ENCODE assay signal across 9 mouse cellular contexts in genomic region chr17:8580360-8580759, GRCm38 (mm10). TPM values are rescaled to one million over a fixed set of nuclear protein-coding genes. Genes with fewer than 3 reads are reported as not detected.
A peak's percentile ranks its signal among the peaks of the same experiment; 100 is the strongest.
DNase-seq lines count a peak whose midpoint lies in the region; ATAC-seq and TF ChIP-seq lines count a peak whose summit lies in the region.
"Had no signal": no experiment of that assay in that cellular context is flagged by ENCODE, and none has a peak within 500 bp of the region (broad histone marks: within the 10 kb centered on the region; RNA-seq: fewer than 3 reads in every experiment).

No protein-coding gene starts in this region.

- no peaks in the 10 kb centered on the region for H3K27me3 ChIP-seq in hindbrain, postnatal 0 days (ENCODE audit: insufficient read depth, low read length)
- H3K27me3 ChIP-seq: embryonic facial prominence, embryonic 15.5 days had no signal

- H3K27ac ChIP-seq in hindbrain, postnatal 0 days = no peak overlapping the region
- H3K27ac ChIP-seq: embryonic facial prominence, embryonic 15.5 days had no signal

- H3K4me1 ChIP-seq in hindbrain, postnatal 0 days (ENCODE audit: insufficient read depth, low read length) = no peaks in the 10 kb centered on the region
- H3K4me1 ChIP-seq: embryonic facial prominence, embryonic 15.5 days had no signal

- 66% methylated on average over 3 of the region's 3 CpGs for WGBS in hindbrain, postnatal 0 days

- no peak for ATAC-seq in hindbrain, postnatal 0 days

- no peak overlapping the region for H3K4me2 ChIP-seq in hindbrain, postnatal 0 days (ENCODE audit: low read depth, low read length)
- H3K4me2 ChIP-seq: embryonic facial prominence, embryonic 15.5 days had no signal

- DNase-seq in cerebellum, adult 18-20 months = peak; percentile 49 to 60
- no peak for DNase-seq in cerebellum, adult 11-12 months
- peak; percentile 40 for DNase-seq in layer of hippocampus, adult 9-10 months (ENCODE audit: low spot score)
- DNase-seq in layer of hippocampus, adult 9-11 months = no peak
- DNase-seq in B cell, adult 2 months = peak; percentile 5 to 7
- peak; percentile 45 for DNase-seq in hindbrain, postnatal 0 days (ENCODE audit: low spot score)
- no peak for DNase-seq in frontal cortex, postnatal 25 days (ENCODE audit: low spot score in 2 of 2)
- DNase-seq in adrenal gland, adult 8-10 months = no peak

- H3K36me3 ChIP-seq in hindbrain, postnatal 0 days (ENCODE audit: insufficient read depth, low read length) = no peaks in the 10 kb centered on the region
- H3K36me3 ChIP-seq: embryonic facial prominence, embryonic 15.5 days had no signal

- no peak overlapping the region for H3K9ac ChIP-seq in hindbrain, postnatal 0 days (replicated peaks; ENCODE audit: low read length)
- H3K9ac ChIP-seq: embryonic facial prominence, embryonic 15.5 days had no signal

- TF ChIP-seq CTCF in hindbrain, postnatal 0 days (IDR thresholded peaks at IDR 0.05; ENCODE audit: low read depth) = peak; percentile 65

- H3K4me3 ChIP-seq in hindbrain, postnatal 0 days (ENCODE audit: low read length) = no peak overlapping the region
- H3K4me3 ChIP-seq: embryonic facial prominence, embryonic 15.5 days had no signal

- H3K9me3 ChIP-seq in hindbrain, postnatal 0 days (ENCODE audit: low read length) = no peaks in the 10 kb centered on the region
- H3K9me3 ChIP-seq: embryonic facial prominence, embryonic 15.5 days had no signal

RNA-seq across cellular contexts. Expression of gene Gm17087, which starts 13.6 kb away (rescaled TPM):
- not detected in 2 replicates for total RNA-seq in hindbrain, postnatal 0 days (2014; rRNA removed)
- not detected in 2 replicates for polyA plus RNA-seq in hindbrain, postnatal 0 days (2015; fragmentation: Nextera tagmentation; extraction: Ambion mirVana)
- not detected for total RNA-seq in adrenal gland, adult 8-10 months (2022)
- polyA plus RNA-seq: embryonic facial prominence, embryonic 15.5 days had no signal

RNA-seq across cellular contexts. Expression of gene Pde10a, which starts 55.2 kb away (rescaled TPM):
- 37.8 and 38.5 TPM in 2 replicates for total RNA-seq in hindbrain, postnatal 0 days (2014; rRNA removed)
- 8.2 and 8.4 TPM in 2 replicates for polyA plus RNA-seq in hindbrain, postnatal 0 days (2015; fragmentation: Nextera tagmentation; extraction: Ambion mirVana)
- 100 to 1,000 TPM in 1 of 4 experiments, 10 to 100 TPM in 3; 16.9 to 104 (median 44.4) TPM for total RNA-seq in adrenal gland, adult 8-10 months (2022)

Comparison
In these comparisons a context has a peak if more than half of its experiments do, and no peak if none do; other contexts are left out.
1. DNase-seq: peak in cerebellum, adult 18-20 months (2 of 2), layer of hippocampus, adult 9-10 months (single experiment), B cell, adult 2 months (2 of 2) and hindbrain, postnatal 0 days (single experiment); none in cerebellum, adult 11-12 months (single experiment), layer of hippocampus, adult 9-11 months (single experiment), frontal cortex, postnatal 25 days (0 of 2) and adrenal gland, adult 8-10 months (single experiment).